Mouse (Mus musculus) MEL (cell line): Measurements from ENCODE around the gene Flnb.

Experiments
- BHLHE40 ChIP-seq: IDR thresholded peaks from 2 replicates; pipeline ENCODE4 v1.6.1; 2012; ENCODE audit warnings: low read depth, mild to moderate bottlenecking, inconsistent platforms, low read length, improper control_type of control experiment, borderline replicate concordance
- CHD1 ChIP-seq: IDR thresholded peaks from 2 replicates; pipeline ENCODE4 v1.6.1; 2012; ENCODE audit warnings: low read depth, mild to moderate bottlenecking, inconsistent platforms, low read length, improper control_type of control experiment
- CTCF ChIP-seq, 3 experiments: IDR thresholded peaks in 2 of 3; conservative IDR thresholded peaks in 1 of 3; 2 replicates each; pipeline ENCODE4 v1.5.1; 2011 to 2012; ENCODE audit warnings: low read length in 3 of 3, low read depth in 2 of 3, mild to moderate bottlenecking in 2 of 3, improper control_type of control experiment in 1 of 3, inconsistent platforms in 1 of 3, mixed read lengths in 1 of 3, moderate library complexity in 1 of 3; ENCODE audit not compliant: control insufficient read depth in 1 of 3, insufficient read depth in 1 of 3, poor library complexity in 1 of 3, severe bottlenecking in 1 of 3
- ELF1 ChIP-seq: IDR thresholded peaks from 2 replicates; pipeline ENCODE4 v1.6.1; 2014; ENCODE audit warnings: low read depth, mild to moderate bottlenecking, inconsistent platforms, low read length, improper control_type of control experiment, moderate library complexity
- EP300 ChIP-seq, 2 experiments: IDR thresholded peaks; 2 replicates each; pipeline ENCODE4 v1.6.1; 2011; ENCODE audit warnings: improper control_type of control experiment in 2 of 2, low read length in 2 of 2, low read depth in 1 of 2, mild to moderate bottlenecking in 1 of 2
- GATA1 ChIP-seq: IDR thresholded peaks from 2 replicates; pipeline ENCODE4 v1.6.1; 2011; ENCODE audit warnings: low read depth, low read length, improper control_type of control experiment
- KAT2A ChIP-seq: conservative IDR thresholded peaks from 2 replicates; pipeline ENCODE4 v1.6.1; 2012; ENCODE audit warnings: low read depth, low read length, improper control_type of control experiment, inconsistent platforms
- MXI1 ChIP-seq: IDR thresholded peaks from 2 replicates; pipeline ENCODE4 v1.6.1; 2011; ENCODE audit warnings: mild to moderate bottlenecking, low read depth, low read length, improper control_type of control experiment
- POLR2A ChIP-seq, 2 experiments: IDR thresholded peaks; 2 replicates each; pipeline ENCODE4 v1.6.1; 2011 to 2012; ENCODE audit warnings: low read length in 2 of 2, mild to moderate bottlenecking in 2 of 2, control low read depth in 1 of 2, improper control_type of control experiment in 1 of 2, low read depth in 1 of 2, moderate library complexity in 1 of 2; ENCODE audit not compliant: control insufficient read depth in 1 of 2, insufficient read depth in 1 of 2, poor library complexity in 1 of 2
- SMC3 ChIP-seq: IDR thresholded peaks from 2 replicates; pipeline ENCODE4 v1.6.1; 2011; ENCODE audit warnings: low read depth, low read length, improper control_type of control experiment
- TAL1 ChIP-seq: IDR thresholded peaks from 2 replicates; pipeline ENCODE4 v1.6.1; 2012; ENCODE audit warnings: mild to moderate bottlenecking, inconsistent platforms, low read length, moderate library complexity, mixed read lengths
- USF2 ChIP-seq, 2 experiments: IDR thresholded peaks; 2 replicates each; pipeline ENCODE4 v1.6.1; 2011 to 2012; ENCODE audit warnings: improper control_type of control experiment in 2 of 2, low read length in 2 of 2, borderline replicate concordance in 1 of 2, inconsistent platforms in 1 of 2, low read depth in 1 of 2, mild to moderate bottlenecking in 1 of 2; ENCODE audit not compliant: insufficient read depth in 1 of 2
- ZMIZ1 ChIP-seq: IDR thresholded peaks from 2 replicates; pipeline ENCODE4 v1.6.1; 2012; ENCODE audit warnings: low read depth, mild to moderate bottlenecking, inconsistent platforms, low read length, improper control_type of control experiment, moderate library complexity

- no peak for TF ChIP-seq SMC3
- TF ChIP-seq ZMIZ1: no peak
- no peak for TF ChIP-seq POLR2A (IDR thresholded peaks at IDR 0.05; ENCODE audit: control insufficient read depth in 1 of 2, insufficient read depth in 1 of 2, low read depth in 1 of 2, low read length in 2 of 2, poor library complexity in 1 of 2)
- no peak for TF ChIP-seq BHLHE40
- TF ChIP-seq KAT2A: no peak
- no peak for TF ChIP-seq CTCF (IDR thresholded peaks at IDR 0.05 in 2 of 3, conservative IDR thresholded peaks at IDR 0.05 in 1 of 3; ENCODE audit: control insufficient read depth in 1 of 3, insufficient read depth in 1 of 3, low read depth in 2 of 3, low read length in 3 of 3, poor library complexity in 1 of 3, severe bottlenecking in 1 of 3)
- no peak for TF ChIP-seq EP300 (IDR thresholded peaks at IDR 0.05; ENCODE audit: low read depth in 1 of 2, low read length in 2 of 2)
- no peak for TF ChIP-seq MXI1
- TF ChIP-seq USF2 (IDR thresholded peaks at IDR 0.05; ENCODE audit: borderline replicate concordance in 1 of 2, insufficient read depth in 1 of 2, low read depth in 1 of 2, low read length in 2 of 2): no peak
- no peak for TF ChIP-seq CHD1
- no peak for TF ChIP-seq ELF1
- no peak for TF ChIP-seq TAL1
- no peak for TF ChIP-seq GATA1
Observed at GRCm38 (mm10) chr14:7803874-7804557, 13.7 kb upstream of the Flnb start.
